Mouse (Mus musculus) liver, postnatal 0 days (tissue): ENCODE results near the gene S1pr2.

ENCODE experiments used
- CTCF ChIP-seq: sonication (generic); IDR thresholded peaks from 2 replicates; pipeline ENCODE4 v1.5.1; 2016; ENCODE audit warnings: antibody characterized with exemption, low read depth
- EP300 ChIP-seq: IDR thresholded peaks from 2 replicates; pipeline ENCODE4 v1.6.1; 2016; ENCODE audit warnings: antibody characterized with exemption, low read depth, mild to moderate bottlenecking

DNA sequence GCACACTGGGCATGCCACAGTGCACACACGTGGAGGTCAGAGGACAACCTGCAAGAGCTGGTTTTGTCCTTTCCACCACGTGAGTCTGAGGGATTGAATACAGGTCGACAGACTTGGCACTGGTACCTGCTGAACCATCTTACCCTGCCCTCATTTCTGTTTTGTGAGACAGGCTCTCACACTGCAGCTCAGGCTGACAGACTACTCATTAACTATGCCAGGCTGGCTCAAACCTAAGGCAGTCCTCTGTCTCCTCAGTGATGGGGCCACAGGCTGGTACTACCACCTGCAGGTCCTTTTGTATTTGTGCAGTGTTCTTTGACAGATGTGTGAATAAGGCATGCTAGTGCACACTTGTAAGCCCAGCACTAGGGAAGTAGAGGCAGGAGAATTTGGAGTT lies 18.5 kb upstream of the S1pr2 start:
- TF ChIP-seq EP300 = no peak
- peak; percentile 23 for TF ChIP-seq CTCF
